Mouse (Mus musculus) thymus, postnatal 10 days (tissue): ENCODE measurements at regions not wholly inside any gene's neighbourhood (a gene's known extent, or its start where the extent isn't known, plus 50 kb on each side); places are given as distances from the start of the nearest gene placed in this dataset.

Experiments
- DNase-seq, 2 experiments: peaks; one replicate each; pipeline ENCODE4 v3.0.0; 2021; ENCODE audit warnings: low spot score in 2 of 2

DNA sequence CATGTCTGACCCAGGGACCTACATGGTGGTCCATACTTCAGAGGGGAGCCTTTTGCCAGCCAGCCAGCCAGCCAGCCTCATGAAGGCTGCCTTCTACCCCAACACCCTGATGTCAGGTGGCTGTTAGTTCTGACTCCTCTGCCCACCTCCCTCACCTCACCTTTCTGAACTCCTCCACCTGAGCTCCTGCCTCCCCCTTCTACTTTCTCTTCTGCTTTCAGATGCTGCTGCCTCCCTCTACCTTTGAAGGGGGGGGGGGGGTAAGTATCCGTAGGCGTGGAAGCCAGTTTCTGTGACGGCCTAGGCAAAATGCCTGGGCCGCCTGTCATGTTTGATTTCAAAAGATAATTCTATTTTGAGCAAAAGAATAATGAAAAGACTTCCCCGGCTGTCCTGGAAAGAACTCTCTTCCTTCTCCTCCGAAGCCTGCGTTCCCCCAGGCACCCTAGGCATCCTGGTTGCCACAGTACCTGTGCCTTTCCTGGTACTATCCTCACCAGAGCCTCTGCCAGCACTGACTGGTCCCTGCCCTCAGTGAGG is 241.6 kb upstream of the Hs6st1 start:
- no peak for DNase-seq

DNA sequence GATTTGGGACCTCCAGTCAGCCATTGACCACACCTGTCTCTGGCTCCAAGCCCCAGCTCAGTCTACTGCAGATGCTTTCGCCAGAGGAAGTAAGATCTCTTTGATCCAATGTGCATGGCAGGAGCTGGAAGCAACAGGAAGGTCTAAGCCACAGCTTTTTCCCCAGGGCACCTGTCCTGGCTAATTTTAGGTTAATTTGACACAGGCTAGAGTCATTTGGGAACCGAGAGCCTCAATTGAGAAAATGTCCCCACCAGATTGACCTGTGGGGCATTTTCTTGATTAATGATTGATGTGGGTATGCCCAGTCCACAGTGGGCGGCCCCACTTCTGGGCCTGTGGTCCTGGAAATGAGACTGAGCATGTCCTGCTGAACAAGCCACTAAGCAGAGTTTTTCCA is 240.7 kb upstream of the Hs6st1 start:
- DNase-seq = no peak

- no peak for DNase-seq
Observed at GRCm38 (mm10) chr1:35834180-35834579, 234.0 kb upstream of the Hs6st1 start.

DNA sequence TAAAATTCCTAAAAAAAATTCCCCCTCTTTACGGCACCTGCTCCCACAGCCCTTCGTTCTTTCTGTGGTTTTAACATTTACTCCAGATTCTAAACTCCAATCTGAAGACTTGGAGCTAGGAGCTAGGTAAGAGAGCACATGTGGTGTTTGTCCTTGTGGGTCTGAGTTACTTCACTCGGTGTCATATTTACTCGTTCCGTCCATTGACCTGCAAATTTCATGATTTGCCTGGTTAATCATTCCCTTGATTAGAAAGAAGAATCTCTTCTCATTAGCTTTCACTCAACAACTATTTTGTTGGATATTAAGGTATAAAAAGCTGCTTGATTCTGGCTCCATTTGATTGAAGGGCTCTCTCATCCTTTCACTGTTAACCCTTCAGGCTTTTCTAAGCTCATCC is 231.6 kb upstream of the Hs6st1 start:
- no peak for DNase-seq

DNA sequence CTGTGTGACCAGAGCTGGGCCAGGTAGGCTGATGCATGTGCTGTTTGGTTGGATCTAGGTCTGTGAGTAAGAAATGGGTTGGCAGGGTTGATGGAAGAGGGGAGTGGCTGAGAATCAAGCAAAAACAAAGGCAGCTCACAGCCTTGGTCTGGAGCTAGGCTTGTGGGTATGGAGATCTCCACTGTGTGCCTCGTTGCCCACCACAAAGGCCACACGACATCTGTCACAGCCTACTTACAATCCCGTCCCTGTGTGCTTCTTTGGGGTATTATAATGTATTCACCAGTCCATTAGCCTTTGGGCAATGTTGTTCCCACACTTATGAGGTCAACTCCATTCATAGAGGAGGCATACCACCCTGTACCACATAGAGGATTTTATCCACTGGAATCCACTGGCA is 229.6 kb upstream of the Hs6st1 start:
- DNase-seq = no peak

- peak; percentile 39 to 66 for DNase-seq
Observed at GRCm38 (mm10) chr1:35839446-35839845, 228.8 kb upstream of the Hs6st1 start.

- no peak for DNase-seq
Observed at GRCm38 (mm10) chr1:35841626-35842025, 226.6 kb upstream of the Hs6st1 start.

- no peak for DNase-seq
Observed at GRCm38 (mm10) chr1:35842707-35843106, 225.5 kb upstream of the Hs6st1 start.

- no peak for DNase-seq
Observed at GRCm38 (mm10) chr1:35843566-35843965, 224.6 kb upstream of the Hs6st1 start.

GRCm38 (mm10) chr1:35846224-35846936 is 221.8 kb upstream of the Hs6st1 start:
- peak in 1 of 2 experiments; percentile 26 for DNase-seq

DNA sequence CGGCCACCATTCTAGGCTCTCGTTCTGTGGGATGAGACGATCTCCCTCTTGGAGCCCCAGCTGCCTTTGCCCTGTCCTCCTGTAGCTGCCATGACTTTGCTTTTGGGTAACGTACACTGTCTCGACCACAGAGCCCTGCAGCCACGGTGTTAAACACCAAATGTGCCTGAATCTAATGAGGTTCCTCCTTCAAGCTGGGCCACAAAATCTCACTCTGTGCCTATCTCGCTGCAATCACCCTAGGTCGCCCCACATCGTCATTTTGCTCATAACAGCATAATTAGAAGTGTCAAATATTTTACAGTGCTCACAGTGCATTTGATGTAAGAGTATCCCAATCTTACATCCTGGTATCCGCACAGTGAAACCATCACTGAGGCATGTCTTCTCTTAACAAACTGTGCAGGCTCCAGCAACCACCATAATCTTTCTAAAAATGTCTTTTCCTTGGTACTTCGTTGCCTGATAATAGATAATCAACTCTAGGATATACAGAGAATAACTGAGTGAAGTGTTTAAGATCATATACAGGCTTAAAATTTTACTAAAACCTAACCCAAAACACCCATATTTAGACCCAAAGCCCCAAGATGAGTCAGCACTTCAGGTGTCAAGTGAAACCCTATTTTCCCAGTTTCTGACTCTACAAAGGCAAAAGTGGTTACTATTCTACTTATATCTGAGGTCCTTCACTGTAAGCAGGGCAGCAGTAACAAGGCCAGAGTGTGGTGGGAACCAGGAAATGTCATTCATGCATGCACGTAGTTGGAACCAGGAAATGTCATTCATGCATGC is 219.8 kb upstream of the Hs6st1 start:
- DNase-seq = no peak

- DNase-seq = no peak
Observed at GRCm38 (mm10) chr1:35849406-35850190, 218.6 kb upstream of the Hs6st1 start.

- DNase-seq = no peak
Observed at GRCm38 (mm10) chr1:35850191-35850545, 218.0 kb upstream of the Hs6st1 start.

GRCm38 (mm10) chr1:35850566-35851085 is 217.6 kb upstream of the Hs6st1 start:
- no peak for DNase-seq

GRCm38 (mm10) chr1:35851681-35852409 is 216.4 kb upstream of the Hs6st1 start:
- no peak for DNase-seq

GRCm38 (mm10) chr1:35853018-35853417 is 215.2 kb upstream of the Hs6st1 start:
- no peak for DNase-seq

DNA sequence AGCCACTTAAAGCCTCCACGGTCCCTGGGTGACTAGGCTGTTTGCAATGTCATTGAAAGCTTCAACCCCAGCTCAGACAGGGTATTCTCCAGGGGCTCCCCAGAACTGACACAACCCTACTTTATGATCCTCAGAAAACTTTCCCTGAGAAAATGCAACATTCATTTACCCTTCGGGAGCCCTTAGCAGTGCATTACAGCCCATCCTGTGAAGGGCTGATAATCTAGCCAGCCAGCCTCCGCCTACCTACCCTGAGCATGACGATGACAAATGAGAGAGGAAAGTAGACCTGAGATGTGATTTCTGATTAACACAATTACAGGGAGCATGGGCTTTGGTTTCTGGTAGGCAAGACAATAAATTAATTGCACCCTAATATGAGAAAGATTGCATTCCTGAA is 212.6 kb upstream of the Hs6st1 start:
- DNase-seq = no peak

GRCm38 (mm10) chr1:35858342-35858741 is 209.9 kb upstream of the Hs6st1 start:
- DNase-seq = no peak

- DNase-seq = no peak
Observed at GRCm38 (mm10) chr1:35860779-35861178, 207.4 kb upstream of the Hs6st1 start.

DNA sequence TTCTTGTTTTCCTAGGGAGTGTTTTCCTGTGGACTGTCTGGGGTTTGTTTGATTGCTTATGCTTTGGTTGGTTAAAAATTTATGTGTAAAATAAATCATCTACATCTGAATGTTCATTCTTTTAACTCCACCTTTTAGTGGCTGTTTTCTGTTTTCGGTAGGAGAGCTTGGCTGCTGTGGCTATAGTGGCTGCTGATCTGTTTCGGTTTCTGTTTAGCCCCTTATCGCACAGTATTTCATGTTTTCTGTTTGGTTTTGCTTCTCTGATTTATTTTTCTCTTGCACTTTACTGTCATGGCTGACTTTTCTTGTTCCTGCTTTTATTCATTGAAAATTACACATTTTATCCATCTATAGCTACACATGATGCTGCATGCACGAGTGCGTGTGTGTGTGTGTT is 206.0 kb upstream of the Hs6st1 start:
- DNase-seq = no peak

DNA sequence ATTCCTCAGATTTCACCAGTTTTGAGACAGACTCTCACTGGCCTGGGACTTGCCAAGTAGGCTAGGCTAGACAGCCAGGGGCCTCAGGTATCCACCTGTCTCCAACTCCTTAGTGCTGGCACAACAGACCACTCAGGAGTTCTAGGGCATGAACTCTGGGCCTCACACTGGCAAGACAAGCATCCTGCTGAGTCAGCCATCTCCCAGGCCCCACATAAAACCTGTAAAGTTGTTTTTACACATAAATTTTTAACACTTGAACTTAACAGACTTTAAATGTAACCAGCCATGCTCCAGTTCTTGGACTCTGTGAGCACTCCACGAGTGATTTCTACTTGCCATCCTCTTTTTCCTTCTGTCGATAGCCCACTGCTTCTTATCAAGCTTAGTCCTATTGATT is 205.5 kb upstream of the Hs6st1 start:
- no peak for DNase-seq
